Mouse (Mus musculus) spleen, embryonic (tissue): ENCODE results near the gene Olfr218.
"Not testable (repeated sequence)": the region's sequence is repeated elsewhere in the genome, so short reads cannot be mapped to it uniquely, and the experiment has no call there.

Experiments
- CTCF ChIA-PET: fragments of 350-600 bp; sonication (Branson Sonifier 250); formaldehyde crosslinking; loops from one replicate; lab custom pipeline; 2022; lab: Charles Lee

Gene Olfr218

GRCm38 (mm10) chr1:173197508-173197907, at the start of gene Olfr218:
TSS of gene Olfr218 (plus strand) at chr1:173197808.
- CTCF ChIA-PET: no interaction called here

- CTCF ChIA-PET: no interaction called here
Measured at GRCm38 (mm10) chr1:173174154-173174842, 23.3 kb upstream of the Olfr218 start.

- CTCF ChIA-PET: no interaction called here
Measured at GRCm38 (mm10) chr1:173190540-173190939, 7.1 kb upstream of the Olfr218 start, which contains the start of gene Olfr1406. TSS of gene Olfr1406 (minus strand) at chr1:173190640.

GRCm38 (mm10) chr1:173192059-173192458, 5.5 kb upstream of the Olfr218 start:
- CTCF ChIA-PET: no interaction called here

- CTCF ChIA-PET: no interaction called here
Measured at GRCm38 (mm10) chr1:173196359-173196758, 1.2 kb upstream of the Olfr218 start.

GRCm38 (mm10) chr1:173212092-173212491, 14.5 kb downstream of the Olfr218 start, which contains the start of gene Olfr1404:
TSS of gene Olfr1404 (plus strand) at chr1:173212392.
- CTCF ChIA-PET: no interaction called here

- CTCF ChIA-PET: no interaction called here
Measured at GRCm38 (mm10) chr1:173216481-173216880, 18.9 kb downstream of the Olfr218 start.

- CTCF ChIA-PET: no interaction called here
Measured at GRCm38 (mm10) chr1:173227081-173227480, 29.5 kb downstream of the Olfr218 start, which contains the start of gene Fcer1a. TSS of gene Fcer1a (minus strand) at chr1:173227214.

GRCm38 (mm10) chr1:173237004-173237403, 39.4 kb downstream of the Olfr218 start:
- CTCF ChIA-PET: not testable (repeated sequence)

- CTCF ChIA-PET: no interaction called here
Measured at GRCm38 (mm10) chr1:173249888-173250287, 52.3 kb downstream of the Olfr218 start.
